ENCODE assay signal across 8 mouse cellular contexts in genomic region chr5:7996401-7997044, GRCm38 (mm10). TPM values are rescaled to one million over a fixed set of nuclear protein-coding genes. Genes with fewer than 3 reads are reported as not detected.
DNase-seq lines count a peak whose midpoint lies in the region; ATAC-seq lines count a peak whose summit lies in the region.

No protein-coding gene starts in this region.

- H3K9ac ChIP-seq in hindbrain, embryonic 11.5 days (ENCODE audit: low read depth, low read length): no peak overlapping the region
- H3K9ac ChIP-seq in midbrain, embryonic 13.5 days (replicated peaks): no peak overlapping the region

- peak; percentile 9 to 21 for DNase-seq in cerebellum, adult 18-20 months
- DNase-seq in cerebellum, adult 11-12 months: no peak
- DNase-seq in thymus, postnatal 0 days (ENCODE audit: low spot score): peak; percentile 12
- no peak for DNase-seq in thymus, postnatal 10 days (ENCODE audit: low spot score in 2 of 2)
- DNase-seq in hindbrain, embryonic 11.5 days (ENCODE audit: low spot score): peak; percentile 41
- no peak for DNase-seq in thymus, postnatal 14 days

- no peak overlapping the region for H3K4me3 ChIP-seq in hindbrain, embryonic 11.5 days (ENCODE audit: low read depth, low read length)
- no peak overlapping the region for H3K4me3 ChIP-seq in midbrain, embryonic 13.5 days (replicated peaks)

- peak; percentile 48; the same call in 1 of the 2 replicates for ATAC-seq in hindbrain, embryonic 11.5 days (ENCODE audit: low FRiP score)
- ATAC-seq in midbrain, embryonic 13.5 days: peak; percentile 68
- ATAC-seq in activated CD4-positive, CD25-positive, alpha-beta regulatory T cell, adult 4 months: no peak

- no peaks in the 10 kb centered on the region for H3K9me3 ChIP-seq in hindbrain, embryonic 11.5 days (ENCODE audit: control insufficient read depth, low read length)
- H3K9me3 ChIP-seq in midbrain, embryonic 13.5 days: no peaks in the 10 kb centered on the region

- H3K4me1 ChIP-seq in hindbrain, embryonic 11.5 days (replicated peaks; ENCODE audit: control insufficient read depth, insufficient read depth, low read length): no peaks in the 10 kb centered on the region
- no peaks in the 10 kb centered on the region for H3K4me1 ChIP-seq in midbrain, embryonic 13.5 days (replicated peaks)

- 60% methylated on average over 8 of the region's 8 CpGs for WGBS in hindbrain, embryonic 11.5 days
- 58% methylated on average over 8 of the region's 8 CpGs for WGBS in midbrain, embryonic 13.5 days

- no peaks in the 10 kb centered on the region for H3K36me3 ChIP-seq in hindbrain, embryonic 11.5 days (ENCODE audit: control insufficient read depth, insufficient read depth, low read length)
- no peaks in the 10 kb centered on the region for H3K36me3 ChIP-seq in midbrain, embryonic 13.5 days

- no peaks in the 10 kb centered on the region for H3K27me3 ChIP-seq in hindbrain, embryonic 11.5 days (ENCODE audit: control insufficient read depth, insufficient read depth, low read length)
- H3K27me3 ChIP-seq in midbrain, embryonic 13.5 days: no peaks in the 10 kb centered on the region

- no peak overlapping the region for H3K4me2 ChIP-seq in hindbrain, embryonic 11.5 days (replicated peaks; ENCODE audit: low read depth, low read length)
- H3K4me2 ChIP-seq in midbrain, embryonic 13.5 days (replicated peaks): no peak overlapping the region

- no peak overlapping the region for H3K27ac ChIP-seq in hindbrain, embryonic 11.5 days (ENCODE audit: low read depth, low read length)
- H3K27ac ChIP-seq in midbrain, embryonic 13.5 days: no peak overlapping the region

RNA-seq across cellular contexts. Expression of gene Steap4, which starts 36.3 kb away (rescaled TPM):
- 9.3 and 9.6 TPM in 2 replicates for polyA plus RNA-seq in thymus, postnatal 0 days (2015; fragmentation: Nextera tagmentation; extraction: Ambion mirVana)
- polyA plus RNA-seq in hindbrain, embryonic 11.5 days (2014; fragmentation: Nextera tagmentation; extraction: Ambion mirVana): 0.12 and 0.14 TPM in 2 replicates
- 0.17 TPM in 1 of 2 replicates, not detected in the other for polyA plus RNA-seq in midbrain, embryonic 13.5 days (2015; fragmentation: Nextera tagmentation; extraction: Ambion mirVana)
- polyA plus RNA-seq in activated CD4-positive, CD25-positive, alpha-beta regulatory T cell, adult 4 months (2017; shearing (Covaris generic)): not detected

RNA-seq across cellular contexts. Expression of gene Sri, which starts 49.4 kb away (rescaled TPM):
- polyA plus RNA-seq in thymus, postnatal 0 days (2015; fragmentation: Nextera tagmentation; extraction: Ambion mirVana): 320 and 332 TPM in 2 replicates
- 183 and 187 TPM in 2 replicates for polyA plus RNA-seq in hindbrain, embryonic 11.5 days (2014; fragmentation: Nextera tagmentation; extraction: Ambion mirVana)
- polyA plus RNA-seq in midbrain, embryonic 13.5 days (2015; fragmentation: Nextera tagmentation; extraction: Ambion mirVana): 137 and 149 TPM in 2 replicates
- polyA plus RNA-seq in activated CD4-positive, CD25-positive, alpha-beta regulatory T cell, adult 4 months (2017; shearing (Covaris generic)): 100 to 1,000 TPM; 680 to 708 TPM

Comparison
In these comparisons a context has a peak if more than half of its experiments do, and no peak if none do; other contexts are left out.
1. DNase-seq: peak in cerebellum, adult 18-20 months (2 of 2), thymus, postnatal 0 days (single experiment) and hindbrain, embryonic 11.5 days (single experiment); none in cerebellum, adult 11-12 months (single experiment), thymus, postnatal 10 days (0 of 2) and thymus, postnatal 14 days (single experiment).